Comparison of ENCODE assay signal across 7 mouse cellular contexts in the genomic region with DNA sequence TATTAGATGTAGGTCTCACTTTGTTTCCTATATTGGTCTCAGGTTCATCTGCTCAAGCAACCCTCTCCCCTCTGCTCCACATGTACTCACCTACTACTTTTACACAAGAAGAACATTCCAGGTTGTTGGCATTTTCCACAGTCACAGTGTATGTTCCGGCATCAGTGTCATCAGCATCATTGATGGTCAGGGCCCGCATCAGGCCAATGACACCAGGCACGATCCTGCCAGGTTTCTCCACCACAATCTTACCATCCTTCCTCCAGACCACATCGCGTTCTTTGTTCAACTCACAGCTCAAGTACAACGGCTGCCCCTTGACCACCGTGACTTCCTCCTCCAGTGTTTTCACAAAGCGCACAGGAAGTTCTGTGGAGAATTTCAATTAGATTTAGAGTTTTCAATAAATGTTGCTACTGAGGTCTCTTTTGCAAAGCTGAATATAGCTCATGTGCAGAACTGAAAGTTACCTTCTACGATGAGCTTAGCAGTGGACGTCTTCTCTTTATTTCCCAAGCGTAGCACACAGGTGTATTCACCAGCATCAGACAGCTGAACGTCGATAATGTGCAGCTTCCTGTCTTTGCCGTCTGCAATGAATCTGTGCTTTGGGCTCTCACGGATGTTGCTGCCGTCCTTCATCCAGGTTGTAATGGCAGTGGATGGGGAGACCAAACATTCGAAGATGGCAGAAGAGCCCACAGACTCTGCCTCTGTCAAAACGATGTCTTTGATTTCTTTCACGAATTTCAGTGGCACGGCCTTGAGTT.
"Had no signal": no experiment of that assay in that cellular context is flagged by ENCODE, and none has a peak within 500 bp of the region (broad histone marks: within the 10 kb centered on the region; RNA-seq: fewer than 3 reads in every experiment).

No protein-coding gene starts in this region.

- ATAC-seq: midbrain, embryonic 13.5 days had no signal

- DNase-seq: kidney, postnatal 25 days; liver; liver, embryonic 13.5 days; lung, adult 18-20 months; retina, postnatal 1 day; thymus, postnatal 36 days had no signal
